Comparison of ENCODE assay signal across 8 mouse cellular contexts in genomic region chr2:168231471-168231829, GRCm38 (mm10). TPM values are rescaled to one million over a fixed set of nuclear protein-coding genes. Genes with fewer than 3 reads are reported as not detected.
DNase-seq lines count a peak whose midpoint lies in the region; ATAC-seq lines count a peak whose summit lies in the region.

No protein-coding gene starts in this region.

- no peak for DNase-seq in kidney, postnatal 36 days
- DNase-seq in hindbrain, embryonic 10.5 days (ENCODE audit: low spot score), result no peak
- DNase-seq in gastrocnemius, postnatal 10 days, result no peak

- ATAC-seq in kidney, embryonic 15.5 days (replicated peaks; ENCODE audit: low FRiP score), result no peak
- ATAC-seq in midbrain, embryonic 12.5 days (ENCODE audit: low FRiP score, low read depth), result no peak
- no peak for ATAC-seq in monocyte, adult 5-6 weeks (replicated peaks; ENCODE audit: insufficient number of reproducible peaks, low FRiP score, low TSS enrichment, poor library complexity, severe bottlenecking)
- ATAC-seq in megakaryocyte progenitor cell, adult 5-6 weeks (replicated peaks; ENCODE audit: poor library complexity), result no peak

- peaks cover 39% of the 10 kb centered on the region for H3K4me1 ChIP-seq in kidney, embryonic 15.5 days
- H3K4me1 ChIP-seq in brown adipose tissue, adult 24 weeks (ENCODE audit: control insufficient read depth, insufficient read depth, insufficient read length, low read length), result no peaks in the 10 kb centered on the region
- peaks cover 37% of the 10 kb centered on the region for H3K4me1 ChIP-seq in hindbrain, embryonic 10.5 days (replicated peaks)
- peaks cover 28% of the 10 kb centered on the region for H3K4me1 ChIP-seq in midbrain, embryonic 12.5 days

- H3K27ac ChIP-seq in kidney, embryonic 15.5 days, result no peak overlapping the region
- no peak overlapping the region for H3K27ac ChIP-seq in brown adipose tissue, adult 24 weeks (replicated peaks; ENCODE audit: low read depth, low read length)
- H3K27ac ChIP-seq in hindbrain, embryonic 10.5 days, result peak overlapping the region; percentile 98
- no peak overlapping the region for H3K27ac ChIP-seq in midbrain, embryonic 12.5 days (replicated peaks)

- 64% methylated on average over 33 of the region's 33 CpGs for WGBS in kidney, embryonic 15.5 days
- WGBS in hindbrain, embryonic 10.5 days, result 65% methylated on average over 33 of the region's 33 CpGs
- WGBS in midbrain, embryonic 12.5 days, result 62% methylated on average over 33 of the region's 33 CpGs

- H3K27me3 ChIP-seq in kidney, embryonic 15.5 days, result no peaks in the 10 kb centered on the region
- no peaks in the 10 kb centered on the region for H3K27me3 ChIP-seq in hindbrain, embryonic 10.5 days (ENCODE audit: insufficient read depth, poor library complexity, severe bottlenecking)
- no peaks in the 10 kb centered on the region for H3K27me3 ChIP-seq in midbrain, embryonic 12.5 days

- H3K9me3 ChIP-seq in kidney, embryonic 15.5 days (replicated peaks), result no peaks in the 10 kb centered on the region
- no peaks in the 10 kb centered on the region for H3K9me3 ChIP-seq in hindbrain, embryonic 10.5 days
- no peaks in the 10 kb centered on the region for H3K9me3 ChIP-seq in midbrain, embryonic 12.5 days

- peak overlapping the region; percentile 78 for H3K9ac ChIP-seq in kidney, embryonic 15.5 days
- H3K9ac ChIP-seq in midbrain, embryonic 12.5 days (replicated peaks), result peak overlapping the region; percentile 97

- H3K36me3 ChIP-seq in kidney, embryonic 15.5 days, result peaks cover 33% of the 10 kb centered on the region
- H3K36me3 ChIP-seq in hindbrain, embryonic 10.5 days, result peaks cover 50% of the 10 kb centered on the region
- H3K36me3 ChIP-seq in midbrain, embryonic 12.5 days, result peaks cover 23% of the 10 kb centered on the region; the same call in 1 of the 2 replicates

- peak overlapping the region; percentile 68 for H3K4me3 ChIP-seq in kidney, embryonic 15.5 days (replicated peaks)
- peak overlapping the region; percentile 81 for H3K4me3 ChIP-seq in brown adipose tissue, adult 24 weeks (ENCODE audit: insufficient read depth, low read depth, low read length)
- H3K4me3 ChIP-seq in hindbrain, embryonic 10.5 days, result peak overlapping the region; percentile 100
- H3K4me3 ChIP-seq in midbrain, embryonic 12.5 days, result peak overlapping the region; percentile 100

- peak overlapping the region; percentile 99 for H3K4me2 ChIP-seq in kidney, embryonic 15.5 days
- H3K4me2 ChIP-seq in midbrain, embryonic 12.5 days (replicated peaks), result peak overlapping the region; percentile 100

RNA-seq across cellular contexts. Expression of gene Mocs3, which starts 1.0 kb away (rescaled TPM):
- 6.3 and 6.9 TPM in 2 replicates for polyA plus RNA-seq in kidney, embryonic 15.5 days (2015; fragmentation: Nextera tagmentation; extraction: Ambion mirVana)
- 4.0 and 5.9 TPM in 2 replicates for polyA plus RNA-seq in brown adipose tissue, adult 24 weeks (2012; ENCODE audit: insufficient read depth, insufficient read length, missing spikeins)
- 7.0 and 7.6 TPM in 2 replicates for polyA plus RNA-seq in hindbrain, embryonic 10.5 days (2016; fragmentation: Nextera tagmentation; extraction: Ambion mirVana)
- 11.3 and 11.7 TPM in 2 replicates for polyA plus RNA-seq in midbrain, embryonic 12.5 days (2016; fragmentation: Nextera tagmentation; extraction: Ambion mirVana)
- total RNA-seq in monocyte, adult 5-6 weeks (2017), result 1.9 to 6.0 TPM (median 5.3 TPM) in 3 replicates
- 7.8 and 10.9 TPM in 2 replicates for total RNA-seq in megakaryocyte progenitor cell, adult 5-6 weeks (2015)
- total RNA-seq in megakaryocyte progenitor cell, adult 5-6 weeks (2017), result 2.6 TPM in 2 replicates
- total RNA-seq in gastrocnemius, postnatal 10 days (2021), result 1 to 10 TPM; 3.5 to 4.3 TPM

RNA-seq across cellular contexts. Expression of gene Dpm1, which starts 1.1 kb away (rescaled TPM):
- 85.6 and 107 TPM in 2 replicates for polyA plus RNA-seq in kidney, embryonic 15.5 days (2015; fragmentation: Nextera tagmentation; extraction: Ambion mirVana)
- polyA plus RNA-seq in brown adipose tissue, adult 24 weeks (2012; ENCODE audit: insufficient read depth, insufficient read length, missing spikeins), result 125 and 170 TPM in 2 replicates
- 72.3 and 78.8 TPM in 2 replicates for polyA plus RNA-seq in hindbrain, embryonic 10.5 days (2016; fragmentation: Nextera tagmentation; extraction: Ambion mirVana)
- polyA plus RNA-seq in midbrain, embryonic 12.5 days (2016; fragmentation: Nextera tagmentation; extraction: Ambion mirVana), result 87.5 and 99.0 TPM in 2 replicates
- total RNA-seq in monocyte, adult 5-6 weeks (2017), result 44.5 to 113 TPM (median 82.0 TPM) in 3 replicates
- 68.8 and 70.7 TPM in 2 replicates for total RNA-seq in megakaryocyte progenitor cell, adult 5-6 weeks (2015)
- 68.9 and 69.7 TPM in 2 replicates for total RNA-seq in megakaryocyte progenitor cell, adult 5-6 weeks (2017)
- total RNA-seq in gastrocnemius, postnatal 10 days (2021), result 10 to 100 TPM; 49.7 to 54.9 TPM

RNA-seq across cellular contexts. Expression of gene Gm20716, which starts 1.3 kb away (rescaled TPM):
- polyA plus RNA-seq in kidney, embryonic 15.5 days (2015; fragmentation: Nextera tagmentation; extraction: Ambion mirVana), result 19.3 and 19.5 TPM in 2 replicates
- polyA plus RNA-seq in brown adipose tissue, adult 24 weeks (2012; ENCODE audit: insufficient read depth, insufficient read length, missing spikeins), result 25.1 and 26.9 TPM in 2 replicates
- 15.6 and 16.7 TPM in 2 replicates for polyA plus RNA-seq in hindbrain, embryonic 10.5 days (2016; fragmentation: Nextera tagmentation; extraction: Ambion mirVana)
- polyA plus RNA-seq in midbrain, embryonic 12.5 days (2016; fragmentation: Nextera tagmentation; extraction: Ambion mirVana), result 23.6 and 24.7 TPM in 2 replicates
- total RNA-seq in monocyte, adult 5-6 weeks (2017), result 34.9 to 50.7 TPM (median 37.1 TPM) in 3 replicates
- 53.3 and 58.6 TPM in 2 replicates for total RNA-seq in megakaryocyte progenitor cell, adult 5-6 weeks (2015)
- 34.5 and 42.4 TPM in 2 replicates for total RNA-seq in megakaryocyte progenitor cell, adult 5-6 weeks (2017)
- total RNA-seq in gastrocnemius, postnatal 10 days (2021), result 10 to 100 TPM; 14.6 to 19.5 TPM

RNA-seq across cellular contexts. Expression of gene Adnp, which starts 24.5 kb away (rescaled TPM):
- polyA plus RNA-seq in kidney, embryonic 15.5 days (2015; fragmentation: Nextera tagmentation; extraction: Ambion mirVana), result 1.5 and 4.1 TPM in 2 replicates
- 4.1 and 5.9 TPM in 2 replicates for polyA plus RNA-seq in brown adipose tissue, adult 24 weeks (2012; ENCODE audit: insufficient read depth, insufficient read length, missing spikeins)
- polyA plus RNA-seq in hindbrain, embryonic 10.5 days (2016; fragmentation: Nextera tagmentation; extraction: Ambion mirVana), result 2.3 and 2.7 TPM in 2 replicates
- polyA plus RNA-seq in midbrain, embryonic 12.5 days (2016; fragmentation: Nextera tagmentation; extraction: Ambion mirVana), result 7.5 and 8.7 TPM in 2 replicates
- 1.2 to 9.1 TPM in 2 of 3 replicates, not detected in the other for total RNA-seq in monocyte, adult 5-6 weeks (2017)
- 23.3 and 27.9 TPM in 2 replicates for total RNA-seq in megakaryocyte progenitor cell, adult 5-6 weeks (2015)
- total RNA-seq in megakaryocyte progenitor cell, adult 5-6 weeks (2017), result 0.33 and 1.4 TPM in 2 replicates
- 10 to 100 TPM; 28.4 to 33.5 TPM for total RNA-seq in gastrocnemius, postnatal 10 days (2021)

RNA-seq across cellular contexts. Expression of gene Kcng1, which starts 50.1 kb away (rescaled TPM):
- polyA plus RNA-seq in kidney, embryonic 15.5 days (2015; fragmentation: Nextera tagmentation; extraction: Ambion mirVana), result 0.99 and 3.1 TPM in 2 replicates
- polyA plus RNA-seq in brown adipose tissue, adult 24 weeks (2012; ENCODE audit: insufficient read depth, insufficient read length, missing spikeins), result not detected in 2 replicates
- 2.2 and 3.2 TPM in 2 replicates for polyA plus RNA-seq in hindbrain, embryonic 10.5 days (2016; fragmentation: Nextera tagmentation; extraction: Ambion mirVana)
- 2.3 and 3.2 TPM in 2 replicates for polyA plus RNA-seq in midbrain, embryonic 12.5 days (2016; fragmentation: Nextera tagmentation; extraction: Ambion mirVana)
- not detected in 3 replicates for total RNA-seq in monocyte, adult 5-6 weeks (2017)
- 2.4 and 2.7 TPM in 2 replicates for total RNA-seq in megakaryocyte progenitor cell, adult 5-6 weeks (2015)
- 0.42 and 1.0 TPM in 2 replicates for total RNA-seq in megakaryocyte progenitor cell, adult 5-6 weeks (2017)
- under 1 TPM; 0.23 to 0.35 TPM for total RNA-seq in gastrocnemius, postnatal 10 days (2021)
